Mouse (Mus musculus) CH12.LX (cell line): ENCODE data around the gene Tulp1. TPM values are rescaled to one million over a fixed set of nuclear protein-coding genes. Genes with fewer than 3 reads are reported as not detected.

Experiments
- DNase-seq: peaks from one replicate; pipeline ENCODE4 v3.0.0-alpha.2; 2013; ENCODE audit errors: extremely low read depth
- H3K27ac ChIP-seq: 2 replicates; pipeline ENCODE4 v1.5.1; 2012; ENCODE audit warnings: low read depth, mild to moderate bottlenecking, control low read depth, moderate library complexity; ENCODE audit not compliant: insufficient read depth
- H3K27me3 ChIP-seq: replicated peaks from 2 replicates; pipeline ENCODE3; 2012; ENCODE audit warnings: inconsistent platforms
- H3K36me3 ChIP-seq, 2 experiments: replicated peaks in 1 of 2; 2 replicates each; pipeline versions ENCODE3 to v1.6.1; 2012; ENCODE audit warnings: inconsistent platforms in 1 of 2, low read length in 1 of 2, mild to moderate bottlenecking in 1 of 2, mixed read lengths in 1 of 2, moderate library complexity in 1 of 2; ENCODE audit not compliant: control insufficient read depth in 1 of 2, insufficient read depth in 1 of 2
- H3K4me1 ChIP-seq, 2 experiments: 2 replicates each; pipeline ENCODE4 v1.6.1; 2012; ENCODE audit warnings: inconsistent platforms in 1 of 2, moderate library complexity in 1 of 2; ENCODE audit not compliant: insufficient read depth in 2 of 2, control insufficient read depth in 1 of 2
- H3K4me2 ChIP-seq: 2 replicates; pipeline ENCODE4 v1.6.1; 2012; ENCODE audit warnings: low read depth, mild to moderate bottlenecking, control low read depth; ENCODE audit not compliant: poor library complexity, insufficient read depth, severe bottlenecking
- H3K4me3 ChIP-seq, 3 experiments: fragments of 150-350 bp in 1 of 3; sonication (generic) in 1 of 3; replicated peaks in 1 of 3; 2 replicates each; pipeline versions ENCODE3 to v1.5.1; 2011 to 2012; ENCODE audit warnings: low read depth in 2 of 3, low read length in 2 of 3, mild to moderate bottlenecking in 2 of 3, moderate library complexity in 2 of 3, control low read depth in 1 of 3, improper control_type of control experiment in 1 of 3, inconsistent platforms in 1 of 3, mixed read lengths in 1 of 3; ENCODE audit not compliant: poor library complexity in 1 of 3
- H3K79me2 ChIP-seq: replicated peaks from 2 replicates; pipeline ENCODE4 v1.6.1; 2012; ENCODE audit warnings: mild to moderate bottlenecking, moderate library complexity; ENCODE audit not compliant: control insufficient read depth, poor library complexity, insufficient read depth, severe bottlenecking; ENCODE audit errors: extremely low read depth
- H3K9ac ChIP-seq: 2 replicates; pipeline ENCODE4 v1.6.1; 2012; ENCODE audit warnings: low read depth, mild to moderate bottlenecking, control low read depth, moderate library complexity; ENCODE audit not compliant: insufficient read depth
- H3K9me3 ChIP-seq: replicated peaks from 2 replicates; pipeline ENCODE3; 2012; ENCODE audit warnings: low read length, inconsistent platforms, mixed read lengths
- CHD2 ChIP-seq: IDR thresholded peaks from 2 replicates; pipeline ENCODE4 v1.6.1; 2011; ENCODE audit warnings: low read length, improper control_type of control experiment
- CTCF ChIP-seq, 2 experiments: IDR thresholded peaks in 1 of 2; conservative IDR thresholded peaks in 1 of 2; 2 replicates each; pipeline ENCODE4 v1.5.1; 2011 to 2012; ENCODE audit warnings: low read depth in 2 of 2, low read length in 2 of 2, improper control_type of control experiment in 1 of 2, inconsistent platforms in 1 of 2, mild to moderate bottlenecking in 1 of 2, moderate library complexity in 1 of 2
- ETS1 ChIP-seq: conservative IDR thresholded peaks from 2 replicates; pipeline ENCODE4 v1.6.1; 2012; ENCODE audit warnings: low read depth, mild to moderate bottlenecking, inconsistent platforms, low read length, improper control_type of control experiment, moderate library complexity
- IRF4 ChIP-seq: IDR thresholded peaks from 2 replicates; pipeline ENCODE4 v1.6.1; 2014; ENCODE audit warnings: low read depth, mild to moderate bottlenecking, inconsistent platforms, low read length, improper control_type of control experiment
- JUN ChIP-seq: IDR thresholded peaks from 2 replicates; pipeline ENCODE4 v1.6.1; 2011; ENCODE audit warnings: low read depth, mild to moderate bottlenecking, low read length, improper control_type of control experiment, moderate library complexity; ENCODE audit not compliant: insufficient read depth
- KAT2A ChIP-seq: IDR thresholded peaks from 2 replicates; pipeline ENCODE4 v1.6.1; 2012; ENCODE audit warnings: low read length, improper control_type of control experiment, inconsistent platforms; ENCODE audit not compliant: insufficient replicate concordance
- MAX ChIP-seq: IDR thresholded peaks from 2 replicates; pipeline ENCODE4 v1.6.1; 2011; ENCODE audit warnings: low read length, improper control_type of control experiment
- MYC ChIP-seq: IDR thresholded peaks from 2 replicates; pipeline ENCODE4 v1.6.1; 2011; ENCODE audit warnings: low read depth, mild to moderate bottlenecking, improper control_type of control experiment, low read length
- PAX5 ChIP-seq: IDR thresholded peaks from 2 replicates; pipeline ENCODE4 v1.6.1; 2012; ENCODE audit warnings: low read length, inconsistent platforms, mixed read lengths
- POLR2A ChIP-seq: IDR thresholded peaks from 2 replicates; pipeline ENCODE4 v1.6.1; 2011; ENCODE audit warnings: low read depth, mild to moderate bottlenecking, improper control_type of control experiment, low read length
- SIN3A ChIP-seq: IDR thresholded peaks from 2 replicates; pipeline ENCODE4 v1.6.1; 2012; ENCODE audit warnings: low read length, improper control_type of control experiment, inconsistent platforms
- TBP ChIP-seq: conservative IDR thresholded peaks from 2 replicates; pipeline ENCODE4 v1.6.1; 2011; ENCODE audit warnings: low read depth, low read length, improper control_type of control experiment
- TCF12 ChIP-seq: IDR thresholded peaks from 2 replicates; pipeline ENCODE4 v1.6.1; 2014; ENCODE audit warnings: low read depth, mild to moderate bottlenecking, inconsistent platforms, low read length, improper control_type of control experiment
- UBTF ChIP-seq: IDR thresholded peaks from 2 replicates; pipeline ENCODE4 v1.6.1; 2012; ENCODE audit warnings: low read depth, mild to moderate bottlenecking, inconsistent platforms, low read length, improper control_type of control experiment, moderate library complexity
- USF2 ChIP-seq: conservative IDR thresholded peaks from 2 replicates; pipeline ENCODE4 v1.6.1; 2011; ENCODE audit warnings: low read depth, low read length, improper control_type of control experiment
- ZKSCAN1 ChIP-seq: IDR thresholded peaks from 2 replicates; pipeline ENCODE4 v1.6.1; 2012; ENCODE audit warnings: low read depth, inconsistent platforms, low read length, improper control_type of control experiment, borderline replicate concordance
- dilution Hi-C: fragments of 300-500 bp; cut with MboI; formaldehyde crosslinking; loops from 2 replicates; pipeline ENCODE4 v1.14.3; 2020; ENCODE audit warnings: low sequenced_read_pairs; ENCODE audit not compliant: extremely low pct_unique_long_range_greater_than_20kb, extremely low pct_ligation_motif_present
- in situ Hi-C: fragments of 300-500 bp; cut with MboI; formaldehyde crosslinking; loops from 3 replicates; pipeline ENCODE4 v1.14.3; 2019; ENCODE audit warnings: low sequenced_read_pairs, low pct_ligation_motif_present, low pct_unique_long_range_greater_than_20kb, mixed read lengths
- polyA plus RNA-seq: library from polyadenylated mRNA; unstranded; fragments of >175 nt; gene quantifications from 2 replicates; pipeline ENCODE4 v1.2.1, GENCODE M21; 2012; ENCODE audit warnings: low read depth; ENCODE audit not compliant: insufficient read length
- total RNA-seq, 2 experiments: library from RNA; depleted of rRNA; stranded (reverse); fragments of 300-350 nt in 1 of 2; fragments of >200 nt in 1 of 2; gene quantifications; 2 replicates each; pipeline ENCODE4 v1.2.3; 2012 to 2014

Gene Tulp1
- total and polyA plus RNA-seq, 3 experiments = not detected

- in situ Hi-C loops = no loop called here
- no peak for DNase-seq
- Histone ChIP-seq H3K9me3 (peaks cover 13% of the 10 kb centered on the region), H3K27me3 (no peaks in the 10 kb centered on the region), H3K27ac (no peak overlapping the region), H3K4me1 (peaks cover 0 to 5% of the 10 kb centered on the region in 2 experiments; a peak in 2 of 4 replicates), H3K4me3 (no peak overlapping the region), H3K79me2 (no peaks in the 10 kb centered on the region), H3K36me3 (peaks cover 0 to 2% of the 10 kb centered on the region in 2 experiments), H3K9ac (no peak overlapping the region), H3K4me2 (no peak overlapping the region)
- dilution Hi-C loops = no loop called here
- TF ChIP-seq PAX5 (no peak), KAT2A (no peak), MYC (no peak), CTCF (conservative IDR thresholded peaks at IDR 0.05 in 1 of 2, IDR thresholded peaks at IDR 0.05 in 1 of 2; ENCODE audit: low read depth in 2 of 2, low read length in 2 of 2) (no peak), ZKSCAN1 (no peak), CHD2 (no peak), UBTF (no peak), ETS1 (no peak), USF2 (no peak), TBP (no peak), POLR2A (no peak), MAX (no peak), TCF12 (no peak), JUN (no peak), IRF4 (no peak)
Observed at GRCm38 (mm10) chr17:28391568-28392432, 26.8 kb upstream of the Tulp1 start.

DNA sequence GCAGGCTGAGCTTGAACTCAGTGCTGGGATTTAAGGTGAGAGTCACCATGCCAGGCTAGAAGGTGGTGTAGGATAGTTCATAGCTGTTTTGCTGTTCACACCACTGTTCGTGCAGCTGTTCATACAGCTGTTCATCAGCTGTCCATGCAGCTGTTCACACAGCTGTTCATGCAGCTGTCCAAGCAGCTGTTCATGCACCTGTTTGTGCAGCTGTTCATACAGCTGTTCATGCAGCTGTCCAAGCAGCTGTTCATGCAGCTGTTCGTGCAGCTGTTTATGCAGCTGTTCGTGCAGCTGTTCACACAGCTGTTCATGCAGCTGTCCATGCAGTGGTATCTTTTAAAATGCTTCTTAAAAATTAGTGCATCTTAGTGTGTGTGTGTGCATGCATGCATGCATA is 23.5 kb upstream of the Tulp1 start:
- Histone ChIP-seq H3K4me1 (no peaks in the 10 kb centered on the region), H3K27me3 (no peaks in the 10 kb centered on the region), H3K4me3 (no peak overlapping the region), H3K9ac (no peak overlapping the region), H3K4me2 (no peak overlapping the region), H3K27ac (no peak overlapping the region), H3K79me2 (no peaks in the 10 kb centered on the region), H3K36me3 (no peaks in the 10 kb centered on the region), H3K9me3 (peaks cover 15% of the 10 kb centered on the region)
- no peak for DNase-seq
- in situ Hi-C loops (no loop called here), dilution Hi-C loops (no loop called here)
- no peak for TF ChIP-seq SIN3A
- peak; percentile 59; the same call in 1 of the 2 replicates for TF ChIP-seq TCF12
